Mouse (Mus musculus) layer of hippocampus, postnatal 10 days (tissue): Measurements from ENCODE around the gene Gas8. TPM values are rescaled to one million over a fixed set of nuclear protein-coding genes. Genes with fewer than 3 reads are reported as not detected.
"Not testable (repeated sequence)": the region's sequence is repeated elsewhere in the genome, so short reads cannot be mapped to it uniquely, and the experiment has no call there.

Source experiments
- DNase-seq, 2 experiments: peaks; one replicate each; pipeline ENCODE4 v3.0.0; 2021; ENCODE audit warnings: low spot score in 2 of 2
- total RNA-seq, 2 experiments: library from RNA; stranded (reverse); gene quantifications; 2 replicates each; pipeline ENCODE4 v1.2.3; 2021

The Gas8 gene
- total RNA-seq, 2 experiments from 2014 or later: 39.9 to 43.0 TPM

DNA sequence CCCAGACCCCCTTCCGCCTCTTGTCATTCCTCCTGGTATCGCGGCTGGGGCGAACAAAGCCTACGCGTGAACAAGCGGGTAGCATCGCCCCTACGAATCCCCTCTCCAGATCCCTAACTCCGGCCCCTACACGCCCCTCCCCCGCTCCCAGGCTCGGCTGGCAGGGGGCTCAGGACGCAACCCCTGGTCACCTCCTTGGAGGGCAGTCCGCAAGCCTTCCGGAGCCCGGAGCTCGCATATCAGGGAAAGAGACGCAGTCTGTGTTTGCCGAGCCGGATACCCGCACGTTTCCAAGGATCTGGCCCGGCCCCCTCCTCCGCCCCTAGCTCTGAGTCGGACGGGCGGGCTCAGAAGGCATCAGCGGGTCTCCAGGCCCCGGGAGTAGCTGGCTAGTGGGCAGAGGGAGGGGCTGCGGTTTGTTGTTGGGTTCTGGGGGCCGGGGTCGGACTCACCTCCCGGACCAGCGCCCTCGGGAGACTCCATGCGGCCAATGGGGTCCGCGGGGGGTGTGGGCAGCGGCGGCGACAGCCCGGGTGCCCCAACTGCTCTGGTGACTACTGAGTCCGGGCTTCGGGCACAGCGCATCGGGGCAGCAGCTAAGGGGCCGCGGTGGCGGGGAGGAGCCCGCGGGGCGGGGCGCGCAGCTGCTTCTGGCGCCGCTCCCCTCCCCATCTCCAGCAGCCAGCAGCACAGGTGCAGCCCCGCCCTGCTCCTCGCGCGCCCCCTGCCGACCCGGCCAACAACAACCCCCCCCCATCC is 3.7 kb upstream of the Gas8 start, which contains the start of gene Dbndd1:
Dbndd1 (minus strand) TSS at position 683 of the 759 bp plus-strand sequence.
- peak; percentile 57 to 70 for DNase-seq

DNA sequence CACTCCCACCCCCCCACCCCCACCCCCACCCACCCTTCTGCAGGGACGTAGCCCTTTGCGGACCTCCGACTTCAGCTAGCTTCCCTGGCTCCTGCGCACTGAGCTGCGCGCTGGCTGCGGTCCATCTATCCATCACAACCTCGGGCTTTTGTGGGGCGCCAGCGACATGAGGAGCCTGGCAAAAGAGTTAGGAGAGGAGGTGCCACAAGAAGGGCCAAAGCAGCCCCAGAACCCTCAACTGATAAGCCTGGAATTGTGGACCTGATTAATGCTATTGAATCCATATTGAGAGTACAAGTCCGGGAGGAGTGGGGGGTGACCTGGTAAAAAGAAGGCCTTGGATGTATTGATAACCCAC is 3.1 kb upstream of the Gas8 start:
- DNase-seq: no peak

DNA sequence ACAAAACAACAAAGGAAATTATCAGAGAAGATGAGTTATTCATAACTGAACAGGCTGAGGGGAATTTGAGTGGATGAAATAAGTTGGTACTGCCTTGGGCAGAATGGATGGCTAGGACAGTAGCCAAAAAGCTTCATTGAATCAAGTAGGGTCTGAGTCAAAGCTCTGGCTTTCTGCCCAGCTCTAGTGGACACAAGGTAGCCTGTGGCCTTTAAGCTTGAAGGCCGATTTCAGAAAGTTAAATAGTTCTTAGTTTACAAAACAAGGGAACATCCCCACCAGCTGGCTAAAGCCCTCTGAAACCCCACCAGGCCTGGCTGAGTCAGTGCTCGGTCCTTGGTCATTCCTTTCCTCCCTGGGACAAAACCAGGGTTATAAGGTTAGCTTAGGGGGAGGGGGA is 2.0 kb upstream of the Gas8 start:
- DNase-seq: no peak

DNA sequence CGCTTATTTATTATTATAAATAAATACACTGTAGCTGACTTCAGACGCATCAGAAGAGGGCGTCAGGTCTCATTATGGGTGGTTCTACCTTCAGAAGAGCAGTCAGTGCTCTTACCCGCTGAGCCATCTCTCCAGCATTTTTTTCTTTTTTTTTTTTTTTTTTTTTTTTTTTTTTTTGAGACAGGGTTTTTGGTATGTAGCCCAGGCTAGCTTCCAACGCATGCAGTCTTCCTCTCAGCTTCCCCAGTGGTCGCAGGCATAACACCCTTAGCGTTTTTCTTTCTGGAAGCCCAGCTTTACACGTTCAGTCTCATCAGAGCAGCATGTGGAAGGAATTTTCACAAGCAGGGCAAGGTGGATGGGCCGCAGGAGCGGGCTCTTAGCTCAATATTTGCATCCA is 462 bp upstream of the Gas8 start:
- no peak for DNase-seq

DNA sequence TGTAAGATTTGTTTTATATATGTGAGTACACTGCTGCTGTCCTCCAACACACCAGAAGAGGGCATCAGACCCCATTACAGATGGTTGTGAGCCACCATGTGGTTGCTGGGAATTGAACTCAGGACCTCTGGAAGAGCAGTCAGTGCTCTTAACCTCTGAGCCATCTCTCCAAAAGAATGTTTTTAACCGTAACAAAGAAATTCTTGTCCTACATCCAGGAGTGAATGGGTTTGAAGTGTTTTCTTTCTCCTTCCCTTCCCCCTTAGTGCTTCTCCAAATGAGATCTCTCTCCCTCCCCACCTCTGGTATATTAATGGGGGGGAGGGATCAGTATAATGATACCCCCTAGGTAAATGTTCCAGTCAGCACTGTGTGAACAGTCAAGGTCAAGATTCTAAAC is 1.4 kb downstream of the Gas8 start:
- DNase-seq: not testable (repeated sequence)

DNA sequence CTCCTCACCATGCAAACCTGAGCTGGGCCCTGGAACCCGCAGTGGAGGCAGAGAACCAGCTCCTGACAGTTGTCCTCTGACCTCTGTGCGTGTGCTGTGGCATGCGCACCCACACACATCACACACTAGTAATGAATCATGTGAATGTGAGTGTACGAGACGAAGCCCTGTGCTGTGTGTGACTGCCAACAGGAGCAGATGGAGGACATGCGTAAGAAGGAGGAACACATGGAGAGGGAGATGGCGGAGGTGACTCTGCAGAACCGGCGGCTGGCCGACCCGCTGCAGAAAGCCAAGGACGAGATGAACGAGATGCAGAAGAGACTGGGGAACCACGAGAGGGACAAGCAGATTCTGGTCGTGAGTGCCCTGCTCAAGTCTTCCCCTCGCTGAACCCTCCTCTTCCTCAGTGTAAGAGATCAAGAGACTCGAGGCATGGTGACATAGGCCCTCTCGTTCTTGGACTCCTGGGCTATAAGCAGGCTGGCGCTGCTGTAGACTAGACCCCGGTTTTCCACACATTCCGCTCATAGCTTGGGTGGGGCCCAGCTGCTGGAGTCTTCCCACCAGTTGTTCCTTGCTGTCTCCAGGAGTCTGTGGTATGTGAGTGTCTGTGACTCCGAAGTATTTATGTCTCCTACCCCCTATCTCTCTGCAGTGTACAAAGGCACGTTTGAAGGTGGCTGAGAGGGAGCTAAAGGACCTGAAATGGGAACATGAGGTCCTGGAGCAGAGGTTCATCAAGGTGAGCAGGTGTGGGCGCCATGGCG is 9.3 kb downstream of the Gas8 start:
- DNase-seq: peak; percentile 25 to 33

DNA sequence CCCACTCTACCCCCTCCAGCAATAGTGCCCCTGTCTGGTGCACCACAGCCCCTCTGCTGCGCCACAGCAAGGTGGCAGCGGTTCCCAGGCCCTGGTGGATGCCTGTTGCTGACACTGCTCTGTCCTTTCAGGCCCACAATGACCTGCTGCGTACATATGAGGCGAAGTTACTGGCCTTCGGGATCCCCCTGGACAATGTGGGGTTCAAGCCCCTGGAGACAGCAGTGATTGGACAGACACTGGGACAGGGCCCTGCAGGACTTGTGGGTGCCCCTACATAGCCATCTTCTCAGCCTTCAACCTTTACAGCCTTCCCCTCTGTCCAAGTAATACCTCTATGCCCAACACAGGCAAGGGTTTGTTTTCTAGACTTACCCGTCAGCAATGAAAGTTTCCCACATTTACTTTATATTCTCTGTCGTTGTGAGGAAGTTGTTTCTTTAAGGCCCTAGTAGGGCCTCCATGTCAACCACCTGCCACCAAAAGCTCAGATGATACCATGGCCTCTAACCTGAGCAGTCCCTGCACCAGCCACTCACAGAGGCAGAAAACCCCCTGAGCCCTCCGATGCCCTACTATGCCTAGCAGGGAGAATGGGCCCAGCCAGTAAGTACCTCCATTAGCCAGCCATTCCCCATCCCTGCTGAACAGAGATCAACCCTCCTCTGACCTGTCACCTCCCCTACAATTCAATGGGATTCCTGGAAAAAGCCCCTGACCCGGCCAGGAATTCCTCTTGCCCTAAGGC is 17.8 kb downstream of the Gas8 start:
- no peak for DNase-seq

DNA sequence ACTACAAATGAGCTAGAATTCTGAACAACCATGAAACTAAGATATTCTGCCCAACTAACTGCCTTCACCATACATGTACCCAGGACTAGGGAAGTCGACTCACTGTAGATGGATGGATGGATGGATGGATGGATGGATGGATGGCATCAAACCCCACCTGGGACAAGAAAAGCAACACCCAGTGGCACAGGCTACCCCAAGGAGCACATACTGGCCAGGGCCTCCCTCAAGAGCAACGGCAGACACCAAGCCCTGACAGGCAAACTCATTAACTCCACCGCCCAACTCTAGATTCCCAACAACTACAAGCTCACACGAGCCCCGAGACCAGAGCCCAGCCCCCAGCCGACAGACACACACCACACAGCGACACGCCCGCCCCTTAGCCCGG is 18.4 kb downstream of the Gas8 start:
- DNase-seq: no peak

DNA sequence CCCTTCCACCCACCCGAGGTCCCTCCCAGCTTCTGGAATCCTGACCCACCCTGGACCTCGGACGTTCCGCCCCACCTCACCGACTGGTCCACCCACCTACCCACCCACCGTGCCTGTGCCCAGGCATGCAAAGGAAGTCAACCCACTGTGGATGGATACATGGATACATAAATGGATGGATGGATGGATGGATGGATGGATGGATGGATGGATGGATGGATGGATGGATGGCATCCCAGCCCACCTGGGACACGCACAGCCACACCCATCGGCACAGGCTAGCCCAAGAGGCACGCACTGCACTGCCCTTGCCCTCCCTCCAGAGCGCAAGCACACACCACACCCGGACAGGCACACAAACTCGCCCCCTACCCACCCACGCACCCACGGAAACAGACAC is 19.0 kb downstream of the Gas8 start:
- DNase-seq: peak in 1 of 2 experiments; percentile 47

DNA sequence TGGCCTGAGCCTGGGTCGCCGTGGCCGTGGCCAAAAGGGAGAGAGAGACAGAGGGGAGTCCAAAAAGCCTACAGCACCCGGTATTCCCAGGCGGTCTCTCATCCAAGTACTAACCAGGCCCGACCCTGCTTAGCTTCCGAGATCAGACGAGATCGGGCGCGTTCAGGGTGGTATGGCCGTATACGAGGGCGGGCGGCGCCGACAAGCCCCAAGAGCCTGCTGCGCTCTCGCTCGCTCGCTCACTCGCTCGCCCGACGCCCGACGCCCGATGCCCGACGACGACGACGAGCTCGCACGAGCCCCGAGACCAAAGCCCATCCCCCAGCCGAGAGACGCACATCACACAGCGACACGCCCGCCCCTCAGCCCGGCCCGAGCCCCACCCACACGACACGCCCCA is 45.6 kb downstream of the Gas8 start:
- DNase-seq: not testable (repeated sequence)

DNA sequence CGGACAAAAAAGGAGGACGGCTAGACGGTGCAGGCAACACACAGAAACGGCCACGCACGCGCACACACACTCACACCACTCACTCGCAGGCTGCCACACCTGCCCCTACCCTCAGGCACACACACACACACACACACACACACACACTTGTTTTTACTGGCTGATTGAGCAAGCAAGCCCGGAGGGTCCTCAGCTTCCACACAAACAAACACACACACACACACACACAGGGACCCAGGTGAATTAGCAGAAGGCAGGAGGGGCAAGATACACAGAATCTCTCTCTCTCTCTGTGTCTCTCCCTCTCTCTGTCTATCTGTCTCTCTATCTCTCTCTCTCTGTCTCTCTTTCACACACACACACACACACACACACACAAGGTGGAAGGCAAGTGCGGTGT is 56.8 kb downstream of the Gas8 start:
- DNase-seq: peak in 1 of 2 experiments; percentile 19

Other genes starting within 250 kb of the Gas8 start
- 1 to 10 TPM; 2.5 to 4.7 TPM for gene Fanca, start 200.3 kb upstream of the Gas8 start, total RNA-seq
- gene Spire2, start 186.1 kb upstream of the Gas8 start, total RNA-seq: 10 to 100 TPM; 17.6 to 18.4 TPM
- 100 to 1,000 TPM; 439 to 445 TPM for gene Tcf25, start 145.1 kb upstream of the Gas8 start, total RNA-seq
- under 1 TPM in 1 of 2 experiments, not detected in 1; 0.09 TPM for gene Mc1r, start 111.7 kb upstream of the Gas8 start, total RNA-seq
- gene Tubb3, start 107.4 kb upstream of the Gas8 start, total RNA-seq: 1,000 to 10,000 TPM; 1,031 to 1,094 TPM
- 10 to 100 TPM; 67.5 to 69.4 TPM for gene Def8, start 95.3 kb upstream of the Gas8 start, total RNA-seq
- 10 to 100 TPM; 36.9 to 40.2 TPM for gene Afg3l1, start 40.9 kb upstream of the Gas8 start, total RNA-seq
- gene Dbndd1, start 3.4 kb upstream of the Gas8 start, total RNA-seq: 10 to 100 TPM; 13.2 to 16.3 TPM
- 10 to 100 TPM; 36.9 to 39.6 TPM for gene Rhou, start 135.1 kb downstream of the Gas8 start, total RNA-seq